Mouse (Mus musculus) CD4-positive naive resting alpha-beta T cell, adult 57 days (primary cell): ENCODE measurements around the gene Hrasls5. TPM values are rescaled to one million over a fixed set of nuclear protein-coding genes. Genes with fewer than 3 reads are reported as not detected.

Experiments
- total RNA-seq: library from RNA; stranded (reverse); gene quantifications from one replicate; pipeline ENCODE4 v1.2.4, GENCODE M21; 2023

The Hrasls5 gene
- not detected for total RNA-seq

DNA sequence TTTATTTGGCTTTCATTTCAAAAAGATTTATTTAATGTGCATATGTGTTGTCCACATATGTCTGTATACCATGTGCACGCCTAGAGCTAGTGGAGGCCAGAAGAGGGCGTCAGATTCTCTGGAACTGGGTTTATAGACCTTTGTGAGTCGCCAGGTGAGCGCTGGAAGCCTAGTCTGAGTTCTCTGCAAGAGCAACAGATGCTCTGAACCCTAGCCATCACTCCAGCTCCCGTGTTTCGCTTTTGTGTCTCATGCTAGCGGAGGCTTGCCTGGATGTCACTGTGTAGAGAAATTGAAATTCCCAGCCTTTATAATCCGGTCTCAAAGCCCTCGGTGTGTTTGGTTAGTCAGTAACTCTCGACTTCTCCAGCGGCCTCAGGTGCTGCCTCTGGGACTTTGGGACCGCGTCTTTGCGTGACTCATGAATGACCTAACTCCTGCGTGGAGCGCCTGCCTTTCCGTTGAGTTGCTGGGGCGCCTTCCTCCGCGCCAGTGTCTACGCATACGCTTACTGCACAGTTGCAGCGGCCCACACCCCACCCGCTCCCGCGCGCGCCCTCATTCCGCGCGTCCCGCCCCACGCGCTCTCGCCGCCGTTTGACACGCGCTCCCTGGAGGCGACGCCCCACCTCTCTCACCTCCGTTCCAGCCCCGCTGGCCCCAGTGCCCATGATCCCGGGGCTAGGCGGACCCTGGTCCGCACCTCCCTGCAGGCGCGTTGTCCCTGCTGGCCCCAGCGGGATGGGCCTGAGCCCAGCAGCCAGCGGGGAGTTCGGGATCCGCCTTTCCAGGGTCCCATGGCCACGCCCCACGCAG, at the start of gene Hrasls5:
Hrasls5 (plus strand) TSS at position 600 of the 816 bp plus-strand sequence.

DNA sequence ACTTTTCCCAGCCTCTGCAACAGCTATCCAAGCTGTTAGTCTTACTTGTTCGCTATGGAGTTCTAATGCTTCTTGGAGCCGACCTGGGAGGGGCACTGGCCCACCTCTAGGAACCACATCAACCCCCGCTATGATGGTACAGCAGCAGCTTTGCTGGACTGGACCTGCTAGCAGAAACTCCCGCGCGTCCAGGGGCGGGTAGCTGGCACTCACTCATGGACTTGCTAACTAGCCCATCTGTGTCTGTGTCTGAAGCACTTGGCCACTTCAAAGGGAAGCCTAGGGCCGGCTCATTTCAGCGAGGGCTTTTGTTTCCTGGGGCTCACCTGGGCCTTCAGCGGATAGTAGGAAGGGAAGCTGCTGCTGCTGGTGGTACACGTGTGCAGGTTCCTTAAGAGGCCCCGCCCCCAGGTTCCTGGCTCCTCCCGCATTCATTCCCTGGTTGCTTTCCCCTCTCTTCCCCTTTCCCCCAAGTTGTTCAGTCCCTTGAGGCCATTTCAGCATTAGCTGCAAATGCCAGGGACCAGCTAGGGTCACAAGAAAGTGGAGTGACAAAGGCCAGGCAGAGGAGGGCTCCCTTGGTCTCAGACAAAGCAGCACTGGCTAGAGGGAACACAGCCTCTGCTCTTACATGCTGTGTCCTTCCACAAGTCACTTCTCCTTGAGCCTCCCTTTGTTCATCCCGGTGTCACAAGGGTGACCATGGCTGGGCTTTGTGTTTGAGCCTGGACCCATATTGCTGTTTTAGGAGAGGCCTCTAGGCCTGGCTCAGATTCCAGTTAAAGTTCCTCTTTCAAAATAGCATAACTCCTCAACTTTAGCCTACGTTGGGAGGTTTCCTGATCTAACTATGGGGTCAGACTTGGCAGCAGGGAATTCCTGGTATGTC, 5.3 kb upstream of the Hrasls5 start, which contains the start of gene Lgals12:
Lgals12 (minus strand) TSS at position 393 of the 889 bp plus-strand sequence.

Other genes with a start within 250 kb of the Hrasls5 start
- gene Spindoc, start 229.5 kb upstream of the Hrasls5 start, total RNA-seq: 32.5 TPM
- 1.4 TPM for gene 2700081O15Rik, start 194.9 kb upstream of the Hrasls5 start, total RNA-seq
- gene Rtn3, start 129.3 kb upstream of the Hrasls5 start, total RNA-seq: 47.1 TPM
- gene Atl3, start 118.5 kb upstream of the Hrasls5 start, total RNA-seq: 53.1 TPM
- 30.2 TPM for gene Pla2g16, start 55.1 kb upstream of the Hrasls5 start, total RNA-seq
- gene Lgals12, start 5.3 kb upstream of the Hrasls5 start, total RNA-seq: not detected
- not detected for gene Slc22a19, start 98.8 kb downstream of the Hrasls5 start, total RNA-seq
- not detected for gene Slc22a26, start 190.1 kb downstream of the Hrasls5 start, total RNA-seq